Mouse (Mus musculus) kidney, adult 2 months (tissue): ENCODE measurements around the gene Ufsp1. TPM values are rescaled to one million over a fixed set of nuclear protein-coding genes. Genes with fewer than 3 reads are reported as not detected.

Experiments used
- DNase-seq: peaks from one replicate; pipeline ENCODE4 v3.0.0; 2021
- H3K27ac ChIP-seq: fragments of 200-500 bp; 2 replicates; pipeline ENCODE4 v1.5.1; 2012; ENCODE audit warnings: low read depth, low read length, control low read depth, inconsistent platforms; ENCODE audit not compliant: insufficient read depth
- H3K27me3 ChIP-seq: fragments of 200-500 bp; replicated peaks from 2 replicates; pipeline ENCODE4 v1.6.1; 2012; ENCODE audit warnings: mild to moderate bottlenecking, moderate library complexity, low read length, inconsistent platforms; ENCODE audit not compliant: control insufficient read depth, insufficient read depth
- H3K36me3 ChIP-seq: fragments of 200-500 bp; 2 replicates; pipeline ENCODE4 v1.6.1; 2012; ENCODE audit warnings: mild to moderate bottlenecking, moderate library complexity, low read length, inconsistent platforms; ENCODE audit not compliant: control insufficient read depth, insufficient read depth
- H3K4me1 ChIP-seq: fragments of 200-500 bp; 2 replicates; pipeline ENCODE4 v1.6.1; 2011; ENCODE audit warnings: low read length; ENCODE audit not compliant: control insufficient read depth, insufficient read depth
- H3K4me3 ChIP-seq: fragments of 200-500 bp; 2 replicates; pipeline ENCODE4 v1.5.1; 2011; ENCODE audit warnings: mild to moderate bottlenecking, low read depth, low read length, control low read depth; ENCODE audit not compliant: insufficient read depth
- CTCF ChIP-seq: fragments of 200-500 bp; conservative IDR thresholded peaks from 2 replicates; pipeline ENCODE4 v1.5.1; 2011; ENCODE audit warnings: low read depth, mild to moderate bottlenecking, control low read depth, low read length, moderate library complexity, mixed read lengths; ENCODE audit not compliant: insufficient read depth, insufficient read length
- POLR2A ChIP-seq: fragments of 200-500 bp; IDR thresholded peaks from one replicate; pipeline ENCODE4 v1.6.1; 2011; ENCODE audit warnings: low read depth, low read length, control low read depth
- WGBS: fragments of 180-500 bp; shearing (Covaris S2); methylation state at CpG from one replicate; pipeline ENCODE4 v1.1.7; 2018; 5-methylcytosine and 5-hydroxymethylcytosine counted together
- polyA plus RNA-seq: library from polyadenylated mRNA; depleted of rRNA; stranded (reverse); fragments of >200 nt; gene quantifications from 2 replicates; pipeline ENCODE4 v1.2.3, GENCODE M21; 2012

Ufsp1 gene
- polyA plus RNA-seq, 1 experiment: 18.4 TPM

DNA sequence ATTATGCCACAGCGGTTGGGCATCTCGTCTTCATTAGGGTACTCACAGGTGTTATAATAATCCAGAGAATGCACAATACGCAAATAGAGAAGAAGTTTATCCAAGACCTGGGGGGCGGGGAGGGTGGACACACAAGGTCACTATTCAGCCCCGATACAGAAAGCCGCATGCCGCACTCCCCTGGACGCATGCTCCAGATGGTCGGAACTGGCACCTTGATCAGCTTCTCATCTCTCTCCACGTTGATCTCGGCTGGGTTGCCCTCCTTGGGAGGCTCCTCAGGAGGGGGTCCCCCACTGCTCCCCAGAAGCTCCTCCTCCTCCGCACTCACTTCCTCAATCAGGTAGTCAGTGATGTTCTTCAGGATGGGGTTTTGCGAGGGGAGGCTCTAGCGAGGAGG lies 2.7 kb downstream of the Ufsp1 start:
- Histone ChIP-seq H3K4me1 (no peaks in the 10 kb centered on the region; the same call in 1 of the 2 replicates), H3K27ac (no peak overlapping the region), H3K27me3 (no peaks in the 10 kb centered on the region), H3K36me3 (peaks cover 5% of the 10 kb centered on the region), H3K4me3 (no peak overlapping the region)
- WGBS: 86% methylated on average over 14 of the region's 14 CpGs
- no peak for DNase-seq
- TF ChIP-seq CTCF (no peak), POLR2A (no peak)

- TF ChIP-seq CTCF (no peak), POLR2A (no peak)
- no peaks in the 10 kb centered on the region for H3K27me3 ChIP-seq
- no peaks in the 10 kb centered on the region; the same call in 1 of the 2 replicates for H3K4me1 ChIP-seq
- DNase-seq: no peak
- no peak overlapping the region for H3K27ac ChIP-seq
- peaks cover 5% of the 10 kb centered on the region for H3K36me3 ChIP-seq
- whole genome bisulfite sequencing: 83% methylated on average over 7 of the region's 7 CpGs
- H3K4me3 ChIP-seq: no peak overlapping the region
Measured at GRCm38 (mm10) chr5:137299240-137299639, 4.8 kb downstream of the Ufsp1 start.

DNA sequence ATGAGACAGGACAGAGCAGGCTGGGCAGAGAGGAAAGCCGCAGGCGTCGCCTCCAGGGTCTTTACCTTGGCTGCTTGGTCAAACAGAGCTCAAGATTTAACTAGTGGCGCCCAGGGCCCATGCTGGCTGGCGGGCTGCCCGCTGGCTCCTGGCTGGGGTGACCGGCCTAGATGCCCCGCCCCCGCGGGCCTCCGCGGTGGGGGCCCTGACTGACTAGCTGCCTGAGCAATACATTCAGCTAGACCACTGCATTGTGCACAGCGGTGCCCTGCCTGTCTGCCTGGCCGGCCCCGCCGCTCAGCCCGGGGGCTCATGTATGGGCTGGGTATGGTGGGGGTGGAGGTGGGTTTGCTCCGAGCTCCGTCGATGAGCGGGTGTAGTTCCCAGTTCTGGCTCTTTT lies 6.8 kb downstream of the Ufsp1 start:
- Histone ChIP-seq H3K27me3 (no peaks in the 10 kb centered on the region), H3K4me3 (no peak overlapping the region), H3K36me3 (peaks cover 5% of the 10 kb centered on the region), H3K27ac (no peak overlapping the region), H3K4me1 (peaks cover 7% of the 10 kb centered on the region; the same call in 1 of the 2 replicates)
- WGBS: 68% methylated on average over 21 of the region's 21 CpGs
- no peak for TF ChIP-seq CTCF
- TF ChIP-seq POLR2A: no peak
- DNase-seq: peak; percentile 56

GRCm38 (mm10) chr5:137303609-137304008 lies 9.2 kb downstream of the Ufsp1 start:
- peaks cover 9% of the 10 kb centered on the region; the same call in 1 of the 2 replicates for H3K4me1 ChIP-seq
- H3K27me3 ChIP-seq: no peaks in the 10 kb centered on the region
- H3K27ac ChIP-seq: no peak overlapping the region
- H3K4me3 ChIP-seq: no peak overlapping the region
- no peak for DNase-seq
- TF ChIP-seq CTCF (no peak), POLR2A (no peak)
- H3K36me3 ChIP-seq: peaks cover 5% of the 10 kb centered on the region
- 93% methylated on average over 4 of the region's 4 CpGs for WGBS

GRCm38 (mm10) chr5:137304165-137304564 lies 9.7 kb downstream of the Ufsp1 start:
- H3K27me3 ChIP-seq: no peaks in the 10 kb centered on the region
- 65% methylated on average over 3 of the region's 3 CpGs for WGBS
- no peak for DNase-seq
- H3K4me1 ChIP-seq: peaks cover 9% of the 10 kb centered on the region; the same call in 1 of the 2 replicates
- H3K27ac ChIP-seq: no peak overlapping the region
- H3K4me3 ChIP-seq: no peak overlapping the region
- peaks cover 5% of the 10 kb centered on the region for H3K36me3 ChIP-seq
- TF ChIP-seq POLR2A (no peak), CTCF (no peak)

DNA sequence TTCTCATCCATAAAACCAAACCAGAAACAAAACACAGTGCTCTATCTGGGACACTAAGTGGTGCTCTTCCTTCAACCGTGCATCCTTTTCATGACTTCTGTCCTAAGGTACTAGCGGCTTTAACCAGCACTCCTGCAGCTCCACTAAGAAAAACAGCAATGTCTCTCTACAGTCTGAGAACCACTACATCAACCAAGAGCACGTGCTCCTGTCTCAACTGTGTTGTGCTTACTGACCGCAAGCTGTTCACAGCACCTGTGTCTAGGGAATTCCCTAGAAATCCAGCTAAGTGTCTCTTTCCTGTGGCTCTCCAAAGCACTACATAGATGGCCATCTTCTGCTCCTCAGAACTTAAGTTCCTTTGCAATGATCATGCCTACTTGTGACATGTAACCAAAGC lies 10.4 kb downstream of the Ufsp1 start:
- Histone ChIP-seq H3K4me1 (peaks cover 9% of the 10 kb centered on the region; the same call in 1 of the 2 replicates), H3K27ac (no peak overlapping the region), H3K4me3 (no peak overlapping the region), H3K36me3 (peaks cover 5% of the 10 kb centered on the region), H3K27me3 (no peaks in the 10 kb centered on the region)
- 43% methylated on average over 4 of the region's 4 CpGs for WGBS
- DNase-seq: no peak
- TF ChIP-seq POLR2A (no peak), CTCF (no peak)

- H3K36me3 ChIP-seq: no peaks in the 10 kb centered on the region; the same call in 1 of the 2 replicates
- H3K4me1 ChIP-seq: peaks cover 9% of the 10 kb centered on the region; the same call in 1 of the 2 replicates
- H3K27ac ChIP-seq: no peak overlapping the region
- TF ChIP-seq POLR2A: no peak
- TF ChIP-seq CTCF: no peak
- WGBS: 46% methylated on average over 3 of the region's 3 CpGs
- no peak for DNase-seq
- H3K27me3 ChIP-seq: no peaks in the 10 kb centered on the region
- H3K4me3 ChIP-seq: no peak overlapping the region
Measured at GRCm38 (mm10) chr5:137305822-137306221, 11.4 kb downstream of the Ufsp1 start.
